Mouse (Mus musculus) testis, postnatal 14 days (tissue): ENCODE results near the gene Sat1.
A peak's percentile ranks its signal among the peaks of the same experiment; 100 is the strongest.
"Not testable (repeated sequence)": the region's sequence is repeated elsewhere in the genome, so short reads cannot be mapped to it uniquely, and the experiment has no call there.

Source experiments
- DNase-seq: peaks from one replicate; pipeline ENCODE4 v3.0.0; 2021; ENCODE audit warnings: low spot score

Sat1 gene

GRCm38 (mm10) chrX:155216271-155216670 lies at the start of gene Sat1:
Gene Sat1, minus strand, starts transcription at chrX:155216449.
- DNase-seq = peak; percentile 85

- DNase-seq = no peak
Observed at GRCm38 (mm10) chrX:155262915-155263252, 46.6 kb upstream of the Sat1 start.

- DNase-seq = peak; percentile 89
Observed at GRCm38 (mm10) chrX:155262235-155262914, 46.1 kb upstream of the Sat1 start, which contains the start of gene Acot9. Gene Acot9, plus strand, starts transcription at chrX:155262443.

- no peak for DNase-seq
Observed at GRCm38 (mm10) chrX:155256856-155257255, 40.6 kb upstream of the Sat1 start.

GRCm38 (mm10) chrX:155218277-155218676 lies 2.0 kb upstream of the Sat1 start:
- no peak for DNase-seq

- DNase-seq = no peak
Observed at GRCm38 (mm10) chrX:155215501-155216248, 574 bp downstream of the Sat1 start.

GRCm38 (mm10) chrX:155214291-155215136 lies 1.7 kb downstream of the Sat1 start:
- DNase-seq = no peak

- no peak for DNase-seq
Observed at GRCm38 (mm10) chrX:155208671-155209070, 7.6 kb downstream of the Sat1 start.

GRCm38 (mm10) chrX:155205436-155205835 lies 10.8 kb downstream of the Sat1 start:
- DNase-seq = not testable (repeated sequence)

- no peak for DNase-seq
Observed at GRCm38 (mm10) chrX:155202406-155203305, 13.6 kb downstream of the Sat1 start.

GRCm38 (mm10) chrX:155201799-155202198 lies 14.4 kb downstream of the Sat1 start:
- DNase-seq = no peak

GRCm38 (mm10) chrX:155194979-155195378 lies 21.3 kb downstream of the Sat1 start:
- no peak for DNase-seq

- DNase-seq = no peak
Observed at GRCm38 (mm10) chrX:155193732-155194443, 22.4 kb downstream of the Sat1 start.

GRCm38 (mm10) chrX:155191941-155192340 lies 24.3 kb downstream of the Sat1 start:
- DNase-seq = no peak

GRCm38 (mm10) chrX:155177640-155178039 lies 38.6 kb downstream of the Sat1 start:
- DNase-seq = no peak

GRCm38 (mm10) chrX:155177230-155177629 lies 39.0 kb downstream of the Sat1 start:
- no peak for DNase-seq

- no peak for DNase-seq
Observed at GRCm38 (mm10) chrX:155175568-155175967, 40.7 kb downstream of the Sat1 start.

GRCm38 (mm10) chrX:155172310-155172709 lies 43.9 kb downstream of the Sat1 start:
- DNase-seq = no peak

GRCm38 (mm10) chrX:155171754-155172153 lies 44.5 kb downstream of the Sat1 start:
- DNase-seq = no peak

- no peak for DNase-seq
Observed at GRCm38 (mm10) chrX:155169886-155170285, 46.4 kb downstream of the Sat1 start.

- DNase-seq = no peak
Observed at GRCm38 (mm10) chrX:155167667-155168066, 48.6 kb downstream of the Sat1 start.
